Mouse (Mus musculus) left cerebral cortex, adult 9 months (tissue): Measurements from ENCODE around the gene Xlr3c.
"Not testable (repeated sequence)": the region's sequence is repeated elsewhere in the genome, so short reads cannot be mapped to it uniquely, and the experiment has no call there.

Experiments
- DNase-seq, 2 experiments: peaks; one replicate each; pipeline ENCODE4 v3.0.0; 2022; ENCODE audit warnings: low spot score in 2 of 2

The Xlr3c gene

GRCm38 (mm10) chrX:73265270-73265669 lies at the start of gene Xlr3c:
Xlr3c (minus strand) TSS chrX:73265390.
- DNase-seq: not testable (repeated sequence)

- DNase-seq: peak in 1 of 2 experiments; percentile 41
Measured at GRCm38 (mm10) chrX:73312522-73312921, 47.3 kb upstream of the Xlr3c start.

GRCm38 (mm10) chrX:73295745-73296144 lies 30.6 kb upstream of the Xlr3c start:
- not testable (repeated sequence) for DNase-seq

GRCm38 (mm10) chrX:73292876-73293275 lies 27.7 kb upstream of the Xlr3c start, which contains the start of the genes Xlr5a and Xlr5c:
Xlr5a (minus strand) TSS chrX:73292976.
Xlr5c (minus strand) TSS chrX:73292976.
- DNase-seq: not testable (repeated sequence)

- not testable (repeated sequence) for DNase-seq
Measured at GRCm38 (mm10) chrX:73262428-73262827, 2.8 kb downstream of the Xlr3c start.

- DNase-seq: not testable (repeated sequence)
Measured at GRCm38 (mm10) chrX:73242821-73243325, 22.3 kb downstream of the Xlr3c start, which contains the start of gene Xlr4c. Xlr4c (minus strand) TSS chrX:73243130.

GRCm38 (mm10) chrX:73229288-73229687 lies 35.9 kb downstream of the Xlr3c start:
- DNase-seq: no peak

- DNase-seq: no peak
Measured at GRCm38 (mm10) chrX:73228606-73229214, 36.5 kb downstream of the Xlr3c start.

GRCm38 (mm10) chrX:73227914-73228605 lies 37.1 kb downstream of the Xlr3c start, which contains the start of gene F8a:
F8a (plus strand) TSS chrX:73228291.
- DNase-seq: peak; percentile 65 to 73

- no peak for DNase-seq
Measured at GRCm38 (mm10) chrX:73225365-73225764, 39.8 kb downstream of the Xlr3c start.

- DNase-seq: not testable (repeated sequence)
Measured at GRCm38 (mm10) chrX:73213819-73214564, 51.2 kb downstream of the Xlr3c start, which contains the start of gene Xlr4b. Xlr4b (plus strand) TSS chrX:73214333.
